Mouse (Mus musculus): ENCODE data around the gene 4930556J24Rik. TPM values are rescaled to one million over a fixed set of nuclear protein-coding genes. Genes with fewer than 3 reads are reported as not detected.
A peak's percentile ranks its signal among the peaks of the same experiment; 100 is the strongest.

Gene 4930556J24Rik
- polyA plus RNA-seq, 1 experiment from 2014 or later = not detected

GRCm38 (mm10) chr11:3936318-3936717 is 40.3 kb downstream of the 4930556J24Rik start:
- H3K27ac ChIP-seq (replicated peaks) = no peak overlapping the region
- no peak for ATAC-seq (ENCODE audit: low FRiP score)
- H3K9me3 ChIP-seq (replicated peaks) = no peaks in the 10 kb centered on the region
- no peak overlapping the region for H3K4me3 ChIP-seq (replicated peaks)
- WGBS = 80% methylated on average over 3 of the region's 3 CpGs
- H3K27me3 ChIP-seq (replicated peaks) = no peaks in the 10 kb centered on the region
- H3K36me3 ChIP-seq = no peaks in the 10 kb centered on the region
- peaks cover 10% of the 10 kb centered on the region for H3K4me1 ChIP-seq
- no peak overlapping the region for H3K9ac ChIP-seq (replicated peaks)
- no peak overlapping the region for H3K4me2 ChIP-seq

- H3K27ac ChIP-seq (replicated peaks) = no peak overlapping the region
- no peak overlapping the region for H3K4me2 ChIP-seq
- H3K4me1 ChIP-seq = peaks cover 17% of the 10 kb centered on the region
- H3K9me3 ChIP-seq (replicated peaks) = no peaks in the 10 kb centered on the region
- H3K9ac ChIP-seq (replicated peaks) = no peak overlapping the region
- WGBS = 74% methylated on average over 4 of the region's 4 CpGs
- H3K36me3 ChIP-seq = no peaks in the 10 kb centered on the region
- no peak for ATAC-seq (ENCODE audit: low FRiP score)
- no peaks in the 10 kb centered on the region for H3K27me3 ChIP-seq (replicated peaks)
- H3K4me3 ChIP-seq (replicated peaks) = no peak overlapping the region
Observed at GRCm38 (mm10) chr11:3935135-3935534, 41.4 kb downstream of the 4930556J24Rik start.

- H3K27me3 ChIP-seq (replicated peaks) = no peaks in the 10 kb centered on the region
- 94% methylated on average over 9 of the region's 9 CpGs for WGBS
- ATAC-seq (ENCODE audit: low FRiP score) = no peak
- H3K36me3 ChIP-seq = no peaks in the 10 kb centered on the region
- no peaks in the 10 kb centered on the region for H3K9me3 ChIP-seq (replicated peaks)
- no peak overlapping the region for H3K4me3 ChIP-seq (replicated peaks)
- H3K4me2 ChIP-seq = no peak overlapping the region
- no peak overlapping the region for H3K9ac ChIP-seq (replicated peaks)
- H3K4me1 ChIP-seq = peaks cover 17% of the 10 kb centered on the region
- H3K27ac ChIP-seq (replicated peaks) = no peak overlapping the region
Observed at GRCm38 (mm10) chr11:3933756-3934285, 42.8 kb downstream of the 4930556J24Rik start.

GRCm38 (mm10) chr11:3931511-3932211 is 44.9 kb downstream of the 4930556J24Rik start, which contains the start of gene Tcn2:
Gene Tcn2, minus strand, starts transcription at chr11:3932159.
- no peaks in the 10 kb centered on the region for H3K9me3 ChIP-seq (replicated peaks)
- WGBS = under 1% methylated on average over 20 of the region's 26 CpGs
- peak within 1 kb of the TSS; percentile 84 for H3K4me2 ChIP-seq
- H3K4me1 ChIP-seq = peaks cover 17% of the 10 kb centered on the region
- H3K27me3 ChIP-seq (replicated peaks) = no peaks in the 10 kb centered on the region
- H3K4me3 ChIP-seq (replicated peaks) = peak within 1 kb of the TSS; percentile 48
- peak; percentile 58; the same call in 1 of the 2 replicates for ATAC-seq (ENCODE audit: low FRiP score)
- H3K27ac ChIP-seq (replicated peaks) = no peak within 1 kb of the TSS
- H3K9ac ChIP-seq (replicated peaks) = peak within 1 kb of the TSS; percentile 26
- H3K36me3 ChIP-seq = 0 out of 2 replicates have a peak, but pooled peaks cover 2% of the 10 kb centered on the region

GRCm38 (mm10) chr11:3930931-3931330 is 45.6 kb downstream of the 4930556J24Rik start:
- no peak for ATAC-seq (ENCODE audit: low FRiP score)
- H3K9me3 ChIP-seq (replicated peaks) = no peaks in the 10 kb centered on the region
- 0 out of 2 replicates have a peak, but pooled peaks cover 9% of the 10 kb centered on the region for H3K36me3 ChIP-seq
- H3K27me3 ChIP-seq (replicated peaks) = no peaks in the 10 kb centered on the region
- whole genome bisulfite sequencing = 27% methylated on average over 6 of the region's 6 CpGs
- no peak overlapping the region for H3K27ac ChIP-seq (replicated peaks)
- H3K9ac ChIP-seq (replicated peaks) = peak overlapping the region; percentile 26; the same call in 1 of the 2 replicates
- peak overlapping the region; percentile 48 for H3K4me3 ChIP-seq (replicated peaks)
- H3K4me2 ChIP-seq = peak overlapping the region; percentile 84
- peaks cover 17% of the 10 kb centered on the region for H3K4me1 ChIP-seq

GRCm38 (mm10) chr11:3930019-3930418 is 46.6 kb downstream of the 4930556J24Rik start:
- no peak overlapping the region for H3K9ac ChIP-seq (replicated peaks)
- H3K36me3 ChIP-seq = 0 out of 2 replicates have a peak, but pooled peaks cover 9% of the 10 kb centered on the region
- H3K27me3 ChIP-seq (replicated peaks) = no peaks in the 10 kb centered on the region
- H3K4me2 ChIP-seq = no peak overlapping the region
- ATAC-seq (ENCODE audit: low FRiP score) = no peak
- H3K4me1 ChIP-seq = peaks cover 17% of the 10 kb centered on the region
- 89% methylated on average over 4 of the region's 4 CpGs for WGBS
- no peak overlapping the region for H3K27ac ChIP-seq (replicated peaks)
- no peaks in the 10 kb centered on the region for H3K9me3 ChIP-seq (replicated peaks)
- no peak overlapping the region for H3K4me3 ChIP-seq (replicated peaks)

- Histone ChIP-seq H3K36me3 (peaks cover 23% of the 10 kb centered on the region), H3K9me3 (replicated peaks) (no peaks in the 10 kb centered on the region), H3K4me1 (peaks cover 3% of the 10 kb centered on the region), H3K4me3 (replicated peaks) (no peak overlapping the region), H3K27ac (replicated peaks) (no peak overlapping the region), H3K4me2 (no peak overlapping the region), H3K27me3 (replicated peaks) (no peaks in the 10 kb centered on the region), H3K9ac (replicated peaks) (no peak overlapping the region)
- no peak for ATAC-seq (ENCODE audit: low FRiP score)
- WGBS = 94% methylated on average over 10 of the region's 10 CpGs
Observed at GRCm38 (mm10) chr11:3925916-3926315, 50.7 kb downstream of the 4930556J24Rik start.

GRCm38 (mm10) chr11:3922731-3923130 is 53.8 kb downstream of the 4930556J24Rik start:
- Histone ChIP-seq H3K27ac (replicated peaks) (no peak overlapping the region), H3K4me2 (no peak overlapping the region), H3K4me3 (replicated peaks) (no peak overlapping the region), H3K4me1 (no peaks in the 10 kb centered on the region), H3K9ac (replicated peaks) (no peak overlapping the region), H3K9me3 (replicated peaks) (no peaks in the 10 kb centered on the region), H3K36me3 (peaks cover 23% of the 10 kb centered on the region), H3K27me3 (replicated peaks) (no peaks in the 10 kb centered on the region)
- ATAC-seq (ENCODE audit: low FRiP score) = no peak
- WGBS = 97% methylated on average over 6 of the region's 6 CpGs

- ATAC-seq (ENCODE audit: low FRiP score) = no peak
- Histone ChIP-seq H3K4me2 (no peak overlapping the region), H3K9me3 (replicated peaks) (no peaks in the 10 kb centered on the region), H3K27me3 (replicated peaks) (no peaks in the 10 kb centered on the region), H3K4me1 (no peaks in the 10 kb centered on the region), H3K27ac (replicated peaks) (no peak overlapping the region), H3K9ac (replicated peaks) (no peak overlapping the region), H3K36me3 (peaks cover 23% of the 10 kb centered on the region), H3K4me3 (replicated peaks) (no peak overlapping the region)
- 98% methylated on average over 9 of the region's 9 CpGs for WGBS
Observed at GRCm38 (mm10) chr11:3922115-3922514, 54.5 kb downstream of the 4930556J24Rik start.

GRCm38 (mm10) chr11:3921281-3921850 is 55.2 kb downstream of the 4930556J24Rik start:
- H3K36me3 ChIP-seq = peaks cover 18% of the 10 kb centered on the region
- H3K9ac ChIP-seq (replicated peaks) = no peak overlapping the region
- no peaks in the 10 kb centered on the region for H3K4me1 ChIP-seq
- no peak overlapping the region for H3K4me2 ChIP-seq
- 20% methylated on average over 8 of the region's 8 CpGs for WGBS
- no peak for ATAC-seq (ENCODE audit: low FRiP score)
- no peaks in the 10 kb centered on the region for H3K9me3 ChIP-seq (replicated peaks)
- H3K27me3 ChIP-seq (replicated peaks) = no peaks in the 10 kb centered on the region
- no peak overlapping the region for H3K27ac ChIP-seq (replicated peaks)
- no peak overlapping the region for H3K4me3 ChIP-seq (replicated peaks)

GRCm38 (mm10) chr11:3920476-3920875 is 56.1 kb downstream of the 4930556J24Rik start:
- H3K9ac ChIP-seq (replicated peaks) = no peak overlapping the region
- no peak overlapping the region for H3K4me3 ChIP-seq (replicated peaks)
- no peaks in the 10 kb centered on the region for H3K9me3 ChIP-seq (replicated peaks)
- H3K36me3 ChIP-seq = peaks cover 14% of the 10 kb centered on the region
- H3K27me3 ChIP-seq (replicated peaks) = no peaks in the 10 kb centered on the region
- WGBS = 92% methylated on average over 7 of the region's 7 CpGs
- no peaks in the 10 kb centered on the region for H3K4me1 ChIP-seq
- H3K27ac ChIP-seq (replicated peaks) = no peak overlapping the region
- no peak for ATAC-seq (ENCODE audit: low FRiP score)
- no peak overlapping the region for H3K4me2 ChIP-seq

- Histone ChIP-seq H3K36me3 (peaks cover 12% of the 10 kb centered on the region), H3K9me3 (replicated peaks) (no peaks in the 10 kb centered on the region), H3K27ac (replicated peaks) (no peak overlapping the region), H3K4me2 (no peak overlapping the region), H3K27me3 (replicated peaks) (no peaks in the 10 kb centered on the region), H3K4me1 (peaks cover 9% of the 10 kb centered on the region), H3K9ac (replicated peaks) (no peak overlapping the region), H3K4me3 (replicated peaks) (no peak overlapping the region)
- ATAC-seq (ENCODE audit: low FRiP score) = no peak
- WGBS = 56% methylated on average over 1 of the region's 1 CpGs
Observed at GRCm38 (mm10) chr11:3918738-3919137, 57.8 kb downstream of the 4930556J24Rik start.

All from neural tube, embryonic 15.5 days (tissue).